In genomic region chr6:43518378-43518777, GRCm38 (mm10) we compare ENCODE assay signal across 26 mouse cellular contexts.
A peak's percentile ranks its signal among the peaks of the same experiment; 100 is the strongest.
DNase-seq lines count a peak whose midpoint lies in the region; ATAC-seq lines count a peak whose summit lies in the region.
"Had no signal": no experiment of that assay in that cellular context is flagged by ENCODE, and none has a peak within 500 bp of the region (broad histone marks: within the 10 kb centered on the region; RNA-seq: fewer than 3 reads in every experiment).

No protein-coding gene starts in this region.

- no peak overlapping the region for H3K27ac ChIP-seq in forebrain, embryonic 13.5 days
- no peak overlapping the region for H3K27ac ChIP-seq in forebrain, embryonic 11.5 days (ENCODE audit: low read depth, low read length)
- H3K27ac ChIP-seq in forebrain, embryonic 15.5 days (replicated peaks), result no peak overlapping the region
- H3K27ac ChIP-seq in forebrain, embryonic 12.5 days, result no peak overlapping the region
- no peak overlapping the region for H3K27ac ChIP-seq in forebrain, embryonic 16.5 days (ENCODE audit: low read length)
- H3K27ac ChIP-seq: embryonic facial prominence, embryonic 13.5 days; embryonic facial prominence, embryonic 15.5 days had no signal

- no peaks in the 10 kb centered on the region for H3K27me3 ChIP-seq in forebrain, embryonic 13.5 days
- H3K27me3 ChIP-seq in forebrain, embryonic 11.5 days (ENCODE audit: control insufficient read depth, insufficient read depth, low read length), result no peaks in the 10 kb centered on the region
- no peaks in the 10 kb centered on the region for H3K27me3 ChIP-seq in forebrain, embryonic 15.5 days
- H3K27me3 ChIP-seq in forebrain, embryonic 12.5 days, result no peaks in the 10 kb centered on the region
- no peaks in the 10 kb centered on the region for H3K27me3 ChIP-seq in forebrain, embryonic 16.5 days (replicated peaks; ENCODE audit: control insufficient read depth, insufficient read depth, low read length)
- H3K27me3 ChIP-seq: CH12.LX; embryonic facial prominence, embryonic 13.5 days; embryonic facial prominence, embryonic 15.5 days; Patski had no signal

- H3K4me2 ChIP-seq in forebrain, embryonic 13.5 days, result no peak overlapping the region
- no peak overlapping the region for H3K4me2 ChIP-seq in forebrain, embryonic 11.5 days (ENCODE audit: low read depth, low read length, severe bottlenecking)
- no peak overlapping the region for H3K4me2 ChIP-seq in forebrain, embryonic 15.5 days (replicated peaks)
- H3K4me2 ChIP-seq in forebrain, embryonic 12.5 days, result no peak overlapping the region
- H3K4me2 ChIP-seq in forebrain, embryonic 16.5 days (ENCODE audit: low read length), result no peak overlapping the region
- H3K4me2 ChIP-seq: embryonic facial prominence, embryonic 13.5 days; embryonic facial prominence, embryonic 15.5 days had no signal

- DNase-seq in forebrain, embryonic 11.5 days (ENCODE audit: low spot score), result no peak
- no peak for DNase-seq in T-cell, adult 2 months (ENCODE audit: low spot score)
- no peak for DNase-seq in spleen, postnatal 36 days (ENCODE audit: low spot score in 2 of 2)
- DNase-seq: adrenal gland, adult 2 months; adrenal gland, postnatal 10 days; adrenal gland, postnatal 25 days; B cell, adult 2 months; cerebellum, adult 11 months; cerebellum, adult 18-20 months; cerebellum, adult 8-10 months; cerebellum, adult 9-11 months; cerebellum, postnatal 14 days; cerebellum, postnatal 36 days; embryo, embryonic 11 days had no signal

- H3K4me3 ChIP-seq in forebrain, embryonic 13.5 days, result no peak overlapping the region
- no peak overlapping the region for H3K4me3 ChIP-seq in forebrain, embryonic 11.5 days (ENCODE audit: low read depth, low read length)
- no peak overlapping the region for H3K4me3 ChIP-seq in forebrain, embryonic 15.5 days
- no peak overlapping the region for H3K4me3 ChIP-seq in forebrain, embryonic 12.5 days (replicated peaks)
- no peak overlapping the region for H3K4me3 ChIP-seq in forebrain, embryonic 16.5 days (replicated peaks; ENCODE audit: low read length)
- H3K4me3 ChIP-seq: embryonic facial prominence, embryonic 13.5 days; embryonic facial prominence, embryonic 15.5 days; erythroblast, embryonic 14.5 days had no signal

- H3K4me1 ChIP-seq in forebrain, embryonic 13.5 days, result peaks cover 15% of the 10 kb centered on the region
- H3K4me1 ChIP-seq in forebrain, embryonic 11.5 days (replicated peaks; ENCODE audit: control insufficient read depth, insufficient read depth, low read length), result no peaks in the 10 kb centered on the region
- H3K4me1 ChIP-seq in forebrain, embryonic 15.5 days, result peaks cover 6% of the 10 kb centered on the region; the same call in 1 of the 2 replicates
- H3K4me1 ChIP-seq in forebrain, embryonic 12.5 days, result peaks cover 5% of the 10 kb centered on the region
- H3K4me1 ChIP-seq in forebrain, embryonic 16.5 days (replicated peaks; ENCODE audit: control insufficient read depth, insufficient read depth, low read length), result 0 out of 2 replicates have a peak, but pooled peaks cover 2% of the 10 kb centered on the region
- H3K4me1 ChIP-seq: embryonic facial prominence, embryonic 15.5 days had no signal

- no peaks in the 10 kb centered on the region for H3K36me3 ChIP-seq in forebrain, embryonic 13.5 days (ENCODE audit: poor library complexity, severe bottlenecking)
- no peaks in the 10 kb centered on the region for H3K36me3 ChIP-seq in forebrain, embryonic 11.5 days (ENCODE audit: control insufficient read depth, insufficient read depth, low read length)
- no peaks in the 10 kb centered on the region for H3K36me3 ChIP-seq in forebrain, embryonic 15.5 days
- H3K36me3 ChIP-seq in forebrain, embryonic 12.5 days (replicated peaks), result no peaks in the 10 kb centered on the region
- H3K36me3 ChIP-seq in forebrain, embryonic 16.5 days (ENCODE audit: control insufficient read depth, insufficient read depth), result no peaks in the 10 kb centered on the region
- H3K36me3 ChIP-seq: embryonic facial prominence, embryonic 13.5 days; embryonic facial prominence, embryonic 15.5 days; G1E had no signal

- no peaks in the 10 kb centered on the region for H3K9me3 ChIP-seq in forebrain, embryonic 13.5 days (replicated peaks)
- no peaks in the 10 kb centered on the region for H3K9me3 ChIP-seq in forebrain, embryonic 11.5 days (ENCODE audit: control insufficient read depth, low read length)
- H3K9me3 ChIP-seq in forebrain, embryonic 15.5 days, result no peaks in the 10 kb centered on the region
- no peaks in the 10 kb centered on the region for H3K9me3 ChIP-seq in forebrain, embryonic 12.5 days
- H3K9me3 ChIP-seq in forebrain, embryonic 16.5 days (ENCODE audit: control insufficient read depth, low read length), result no peaks in the 10 kb centered on the region
- H3K9me3 ChIP-seq: embryonic facial prominence, embryonic 13.5 days; embryonic facial prominence, embryonic 15.5 days; G1E had no signal

- no peak overlapping the region for H3K9ac ChIP-seq in forebrain, embryonic 13.5 days
- H3K9ac ChIP-seq in forebrain, embryonic 11.5 days (ENCODE audit: low read length), result no peak overlapping the region
- no peak overlapping the region for H3K9ac ChIP-seq in forebrain, embryonic 15.5 days (replicated peaks)
- no peak overlapping the region for H3K9ac ChIP-seq in forebrain, embryonic 12.5 days
- no peak overlapping the region for H3K9ac ChIP-seq in forebrain, embryonic 16.5 days (replicated peaks; ENCODE audit: low read depth, low read length)
- H3K9ac ChIP-seq: embryonic facial prominence, embryonic 13.5 days; embryonic facial prominence, embryonic 15.5 days had no signal

- ATAC-seq in forebrain, embryonic 13.5 days, result peak; percentile 63; the same call in 1 of the 2 replicates
- ATAC-seq in forebrain, embryonic 11.5 days (replicated peaks; ENCODE audit: low FRiP score), result no peak
- ATAC-seq in forebrain, embryonic 15.5 days (replicated peaks), result peak; percentile 72
- ATAC-seq in forebrain, embryonic 12.5 days (ENCODE audit: low FRiP score), result no peak
- ATAC-seq in forebrain, embryonic 16.5 days, result peak; percentile 84
- peak; percentile 43 for ATAC-seq in inflammation-experienced regulatory T-cells, adult 6 months
- ATAC-seq: CD4-positive, CD25-positive, alpha-beta regulatory T cell, adult 4 months; Patski had no signal

Comparison
In these comparisons a context has a peak if more than half of its experiments do, and no peak if none do; other contexts are left out.
1. ATAC-seq: peak in forebrain, embryonic 13.5 days (single experiment), forebrain, embryonic 15.5 days (single experiment), forebrain, embryonic 16.5 days (single experiment) and inflammation-experienced regulatory T-cells, adult 6 months (single experiment); none in forebrain, embryonic 11.5 days (single experiment) and forebrain, embryonic 12.5 days (single experiment).